Mouse (Mus musculus): ENCODE measurements around the gene Fmo1.

The Fmo1 gene

GRCm38 (mm10) chr1:162866280-162866681 lies at the start of gene Fmo1:
Fmo1 (minus strand) TSS chr1:162866610.
- DNase-seq (ENCODE audit: low read depth), result no peak

DNA sequence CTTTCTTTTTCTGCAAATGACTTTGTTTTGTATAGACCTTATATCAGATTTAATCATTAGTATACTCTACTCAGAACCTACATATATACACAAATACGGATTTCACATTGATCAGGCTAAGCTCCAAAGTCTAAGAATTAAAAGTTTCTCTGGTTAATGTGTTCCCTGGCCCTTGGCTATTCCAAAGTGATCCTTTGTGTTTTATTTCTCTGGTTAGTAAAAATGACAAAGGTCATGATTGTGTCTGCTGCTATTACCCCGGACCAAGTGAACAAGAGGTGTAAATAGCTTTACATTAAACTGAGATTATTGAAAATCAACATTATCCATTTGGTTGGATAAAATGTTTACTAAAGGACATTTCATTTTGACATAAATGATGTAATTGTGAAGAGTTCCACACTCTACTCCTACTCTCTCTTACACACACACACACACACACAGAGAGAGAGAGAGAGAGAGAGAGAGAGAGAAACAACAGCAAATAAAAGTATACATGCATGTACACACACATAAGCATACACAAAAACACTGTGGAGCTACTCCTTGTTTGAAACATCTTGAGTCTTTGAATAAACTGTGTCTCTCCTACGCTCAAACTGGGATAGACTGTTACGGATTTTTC lies 48.6 kb upstream of the Fmo1 start:
- no peak for DNase-seq (ENCODE audit: low read depth)

DNA sequence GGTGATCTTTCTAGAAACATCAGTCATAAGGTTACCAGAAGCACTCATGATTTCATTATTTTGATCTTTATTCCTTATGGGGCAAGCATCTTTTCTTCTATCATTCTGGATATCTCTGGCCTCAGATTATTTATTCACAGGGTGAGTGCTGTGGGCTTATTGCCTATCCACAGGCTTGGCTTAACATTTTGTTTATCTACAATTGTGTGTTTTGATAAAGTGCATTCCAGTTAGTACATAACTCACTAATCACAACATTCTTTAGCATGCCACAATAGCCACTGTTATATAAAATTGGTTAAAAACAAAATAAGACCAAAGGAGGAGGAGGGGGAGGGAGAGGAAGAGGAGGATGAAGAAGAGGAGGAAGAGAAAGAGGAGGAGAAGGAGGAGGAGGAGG lies 45.7 kb upstream of the Fmo1 start:
- DNase-seq (ENCODE audit: low read depth), result no peak

DNA sequence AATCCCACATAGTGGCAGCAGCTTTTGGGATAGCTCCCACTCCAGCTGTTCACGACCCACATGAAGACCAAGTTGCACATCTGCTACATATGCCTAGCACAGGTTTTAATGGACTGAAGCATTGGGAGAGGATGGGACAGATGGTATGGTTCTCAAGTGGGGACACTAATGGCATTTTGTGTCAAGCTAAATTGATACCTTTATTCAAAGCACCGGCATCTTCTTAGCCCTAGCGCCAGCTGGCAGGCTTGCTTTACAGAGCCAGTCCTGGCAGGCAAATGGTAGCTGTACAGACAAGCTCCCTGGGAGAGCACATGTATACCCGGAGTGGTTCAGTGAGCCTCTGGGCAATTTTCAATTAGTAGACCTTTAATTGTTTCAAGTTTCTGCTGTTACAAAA lies 35.5 kb upstream of the Fmo1 start:
- no peak for DNase-seq (ENCODE audit: low read depth)

DNA sequence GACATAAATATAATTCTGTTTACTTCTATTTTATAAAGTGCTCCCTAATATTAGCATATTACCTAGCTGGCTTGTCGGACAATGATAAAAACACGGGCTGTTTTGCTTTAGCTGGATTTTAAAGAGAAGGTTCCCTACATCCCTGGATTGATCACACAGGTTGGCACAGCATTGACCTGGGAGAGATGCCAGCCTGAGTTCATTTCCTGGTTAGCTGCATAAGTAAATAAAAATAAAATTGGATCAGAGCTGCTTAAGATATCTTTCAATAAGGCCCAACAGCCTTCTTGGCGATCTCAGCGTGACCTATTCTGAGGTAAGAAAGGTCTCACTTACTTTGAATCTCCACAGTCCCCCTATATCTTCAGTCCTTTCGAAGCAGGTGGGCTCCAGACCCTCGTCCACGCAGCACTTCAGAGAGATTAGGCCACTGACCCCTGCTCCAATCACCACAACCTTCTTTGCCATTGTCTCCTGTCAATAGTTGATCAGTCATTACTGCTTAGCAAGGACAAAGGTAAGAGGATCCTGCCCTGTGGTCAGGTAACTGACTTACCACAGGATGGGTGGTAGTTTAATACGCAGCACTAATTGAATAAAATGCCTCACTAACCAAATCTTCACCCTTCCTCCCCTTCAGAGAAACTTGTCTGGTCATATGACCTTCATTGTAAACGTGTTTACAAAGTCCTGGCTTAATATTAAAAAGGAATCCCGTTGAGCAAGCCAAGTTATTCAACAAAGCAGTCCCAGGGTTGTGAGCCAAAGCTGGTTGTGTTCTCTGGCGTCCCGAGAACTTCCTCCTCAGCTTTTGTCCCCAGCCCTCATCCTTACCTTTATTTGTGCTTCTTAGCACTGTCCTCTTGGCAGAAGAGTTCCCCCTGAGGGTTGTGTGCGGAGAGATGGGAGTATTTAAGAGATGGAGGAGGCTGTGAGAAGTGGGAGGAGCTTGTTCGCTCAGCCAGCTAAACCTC lies 31.7 kb upstream of the Fmo1 start, which contains the start of gene Fmo2:
Fmo2 (minus strand) TSS at position 889 of the 974 bp plus-strand sequence.
- DNase-seq (ENCODE audit: low read depth), result no peak

DNA sequence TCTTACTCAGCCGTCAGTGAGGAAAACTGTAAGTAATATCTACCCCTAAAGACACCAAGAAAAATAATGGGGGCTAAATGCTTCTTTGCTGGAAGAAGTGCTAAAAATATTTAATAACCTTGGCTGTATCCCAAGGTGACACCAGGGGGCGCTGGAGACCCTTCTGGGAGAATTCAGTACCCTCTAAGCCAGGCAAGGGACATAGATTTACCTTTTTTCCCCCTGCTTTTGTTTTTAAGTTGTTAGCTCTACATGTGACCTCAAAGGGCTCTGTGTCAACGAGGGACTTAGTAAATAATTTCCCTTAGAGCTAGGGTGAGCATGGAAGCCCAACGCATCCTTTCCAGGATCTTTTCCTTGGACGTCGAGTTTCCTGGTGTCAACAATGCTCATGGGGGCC lies 29.5 kb upstream of the Fmo1 start:
- DNase-seq (ENCODE audit: low read depth), result peak; percentile 36

- DNase-seq (ENCODE audit: low read depth), result no peak
Observed at GRCm38 (mm10) chr1:162893014-162893413, 26.6 kb upstream of the Fmo1 start.

- DNase-seq (ENCODE audit: low read depth), result no peak
Observed at GRCm38 (mm10) chr1:162891980-162892451, 25.6 kb upstream of the Fmo1 start.

DNA sequence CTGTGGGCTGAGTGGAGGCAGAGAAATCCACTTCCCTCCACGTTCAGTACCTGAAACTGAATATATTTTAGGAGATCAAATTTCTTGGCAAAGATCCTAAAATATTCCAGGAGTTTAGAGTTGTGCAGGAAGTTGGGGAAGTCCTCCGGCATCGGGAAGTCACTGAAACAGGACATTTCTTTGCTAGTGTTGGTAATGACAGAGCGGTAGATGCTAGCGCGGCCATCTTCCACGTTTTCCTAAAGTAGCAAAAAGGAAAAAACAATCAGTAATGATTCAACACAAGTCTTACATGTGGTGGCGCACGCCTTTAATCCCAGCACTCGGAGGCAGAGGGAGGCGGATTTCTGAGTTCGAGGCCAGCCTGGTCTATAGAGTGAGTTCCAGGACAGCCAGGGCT lies 22.2 kb upstream of the Fmo1 start:
- DNase-seq (ENCODE audit: low read depth), result no peak

DNA sequence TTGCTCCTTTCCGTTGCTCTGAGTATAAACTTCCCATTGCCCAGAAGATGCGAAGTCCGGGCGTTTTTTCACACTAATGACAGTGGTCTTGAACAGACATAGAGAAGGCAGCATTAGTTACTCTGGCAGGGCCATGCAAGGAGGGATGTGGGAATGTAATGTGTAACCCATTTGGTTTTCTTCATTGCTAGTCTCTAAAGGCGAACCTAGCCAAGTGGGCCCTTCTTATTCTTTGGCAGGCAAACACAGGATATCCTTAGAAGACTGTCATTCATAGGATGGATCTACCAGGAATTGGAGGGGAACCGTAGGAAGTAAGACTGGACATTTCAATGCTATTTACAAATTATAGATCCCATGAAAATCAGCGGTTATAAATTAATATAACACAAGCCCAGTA lies 21.2 kb upstream of the Fmo1 start:
- no peak for DNase-seq (ENCODE audit: low read depth)

DNA sequence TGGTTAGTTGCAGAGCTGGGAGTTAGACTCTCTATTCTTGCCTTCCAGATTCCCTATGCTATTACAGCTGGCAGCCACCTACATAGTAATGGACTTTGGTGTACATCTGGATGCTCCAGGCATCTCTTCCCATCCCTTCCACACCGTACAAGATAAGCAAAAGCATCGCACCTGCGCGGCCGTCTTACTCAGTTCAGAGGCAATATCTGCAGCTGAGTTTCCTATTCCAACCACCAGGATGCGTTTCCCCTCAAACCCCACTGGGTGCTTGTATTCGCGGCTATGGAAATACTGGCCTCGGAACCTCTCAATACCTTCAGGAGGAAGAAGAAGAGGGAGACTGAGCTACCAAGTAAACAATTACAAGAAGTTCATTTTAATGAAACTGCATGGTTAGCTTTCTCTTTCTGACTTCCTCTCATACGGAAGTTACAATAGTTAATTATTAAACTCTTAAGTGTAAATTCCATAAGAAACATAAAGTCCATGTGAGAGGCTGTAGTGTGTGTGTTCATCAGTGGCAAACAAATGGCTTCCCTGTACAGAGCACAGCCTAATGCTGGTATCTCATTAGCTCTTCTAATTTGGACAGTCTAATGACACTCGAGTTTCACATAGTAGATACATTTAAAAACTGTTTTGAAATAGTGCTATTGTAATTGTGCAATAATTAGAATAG lies 19.9 kb upstream of the Fmo1 start:
- DNase-seq (ENCODE audit: low read depth), result no peak

GRCm38 (mm10) chr1:162882681-162883080 lies 16.3 kb upstream of the Fmo1 start:
- DNase-seq (ENCODE audit: low read depth), result no peak

GRCm38 (mm10) chr1:162879595-162880369 lies 13.4 kb upstream of the Fmo1 start:
- peak; percentile 24 for DNase-seq (ENCODE audit: low read depth)

- DNase-seq (ENCODE audit: low read depth), result no peak
Observed at GRCm38 (mm10) chr1:162875091-162875490, 8.7 kb upstream of the Fmo1 start.

DNA sequence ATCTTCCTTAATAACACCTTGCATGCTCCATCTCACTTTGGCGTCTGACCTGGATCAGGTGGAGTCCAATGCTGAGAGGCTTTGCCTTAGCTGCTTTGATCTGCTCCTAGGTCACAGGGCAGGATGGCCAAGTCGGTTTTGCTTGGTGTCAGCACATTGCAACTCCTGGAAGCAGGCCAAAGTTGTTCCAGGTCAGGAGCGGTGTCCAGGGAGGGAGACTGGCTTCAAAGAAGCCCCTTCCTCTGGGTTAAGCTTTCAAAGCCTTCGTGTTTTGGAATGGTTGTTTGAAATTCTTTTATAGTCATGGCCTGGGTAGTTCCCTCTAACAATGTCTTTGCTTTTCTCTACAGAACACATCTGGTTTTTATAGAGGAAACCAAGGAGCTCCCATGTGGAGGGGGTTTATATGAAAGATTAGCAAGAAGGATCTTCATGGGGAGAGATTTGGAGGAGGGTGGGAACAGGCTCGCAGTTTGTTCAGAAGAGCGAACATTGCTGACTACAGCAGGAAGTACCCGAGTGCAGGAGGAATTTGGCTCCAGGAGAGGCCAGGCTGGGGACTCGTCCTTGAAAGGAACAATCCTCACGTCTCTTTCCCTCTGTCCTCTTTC lies 5.4 kb upstream of the Fmo1 start:
- no peak for DNase-seq (ENCODE audit: low read depth)

DNA sequence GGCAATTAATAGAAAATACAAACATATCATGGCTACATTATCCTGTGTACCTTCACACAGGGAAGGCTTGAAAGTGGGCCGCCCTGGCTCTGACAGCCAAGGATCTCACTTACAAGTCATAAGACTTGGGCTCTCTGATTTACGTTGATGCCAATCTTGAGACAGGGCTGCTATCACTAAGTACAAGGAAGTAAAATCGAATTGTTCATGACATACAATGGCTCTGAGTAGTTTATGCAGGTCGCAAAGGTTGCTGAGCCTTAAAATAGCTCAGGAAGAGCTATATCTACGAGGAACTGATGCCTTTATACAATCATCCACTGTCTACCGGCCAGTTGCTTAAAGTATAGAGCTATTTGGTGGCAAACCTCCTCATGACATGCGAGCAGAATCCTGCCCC lies 4.6 kb upstream of the Fmo1 start:
- no peak for DNase-seq (ENCODE audit: low read depth)

DNA sequence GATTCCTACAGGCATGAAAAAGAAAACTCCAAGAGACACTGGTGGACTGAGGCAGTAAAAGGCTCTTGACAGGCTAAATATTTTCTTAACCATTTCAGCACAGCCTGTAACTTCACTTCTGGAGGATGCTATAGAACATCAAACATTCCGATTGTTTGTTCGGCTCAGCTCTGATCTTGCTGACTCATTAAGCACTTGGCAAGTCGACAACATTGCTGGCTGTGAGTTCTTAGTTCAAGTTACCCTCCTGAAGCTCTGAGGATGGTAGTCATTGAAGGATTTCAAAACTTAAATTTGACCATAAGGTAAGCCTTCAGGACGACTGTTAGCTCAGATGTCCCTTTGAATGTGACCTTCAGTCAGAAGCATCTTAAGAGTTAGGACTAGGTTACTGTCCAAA lies 986 bp upstream of the Fmo1 start:
- DNase-seq (ENCODE audit: low read depth), result no peak

GRCm38 (mm10) chr1:162865493-162865830 lies 948 bp downstream of the Fmo1 start:
- DNase-seq (ENCODE audit: low read depth), result no peak

GRCm38 (mm10) chr1:162864816-162865492 lies 1.5 kb downstream of the Fmo1 start:
- no peak for DNase-seq (ENCODE audit: low read depth)

GRCm38 (mm10) chr1:162864279-162864678 lies 2.1 kb downstream of the Fmo1 start:
- DNase-seq (ENCODE audit: low read depth), result no peak

- DNase-seq (ENCODE audit: low read depth), result no peak
Observed at GRCm38 (mm10) chr1:162863579-162863978, 2.8 kb downstream of the Fmo1 start.

All from c-Kit-positive CD71-negative TER-119-negative erythroid progenitor cells, embryonic 14.5 days (primary cell).